Mouse (Mus musculus) hindbrain, postnatal 0 days (tissue): ENCODE data around the gene Dlgap1. TPM values are rescaled to one million over a fixed set of nuclear protein-coding genes. Genes with fewer than 3 reads are reported as not detected.
"Not testable (repeated sequence)": the region's sequence is repeated elsewhere in the genome, so short reads cannot be mapped to it uniquely, and the experiment has no call there.

Experiments
- ATAC-seq: fragments of 200-750 bp; cut with Nextera tagmentation; 2 replicates; pipeline ENCODE4 v1.8.0; 2017; ENCODE audit warnings: mild to moderate bottlenecking, moderate TSS enrichment, moderate library complexity
- DNase-seq: peaks from one replicate; pipeline ENCODE4 v3.0.0-alpha.2; 2015; ENCODE audit warnings: low spot score
- H3K27ac ChIP-seq: fragments of 300-500 bp; sonication (generic); 2 replicates; pipeline ENCODE4 v1.5.1; 2014; ENCODE audit warnings: mild to moderate bottlenecking
- H3K27me3 ChIP-seq: fragments of 300-500 bp; sonication (generic); 2 replicates; pipeline ENCODE4 v1.6.1; 2014; ENCODE audit warnings: low read length, mixed read lengths; ENCODE audit not compliant: insufficient read depth
- H3K36me3 ChIP-seq: fragments of 300-500 bp; sonication (generic); 2 replicates; pipeline ENCODE4 v1.6.1; 2014; ENCODE audit warnings: low read length, mixed read lengths; ENCODE audit not compliant: insufficient read depth
- H3K4me1 ChIP-seq: fragments of 300-500 bp; sonication (generic); 2 replicates; pipeline ENCODE4 v1.6.1; 2014; ENCODE audit warnings: antibody characterized with exemption, low read length, mixed read lengths; ENCODE audit not compliant: insufficient read depth
- H3K4me2 ChIP-seq: fragments of 300-500 bp; sonication (generic); 2 replicates; pipeline ENCODE4 v1.6.1; 2014; ENCODE audit warnings: low read depth, mild to moderate bottlenecking, low read length, moderate library complexity, mixed read lengths
- H3K4me3 ChIP-seq: fragments of 300-500 bp; sonication (generic); 2 replicates; pipeline ENCODE4 v1.5.1; 2014; ENCODE audit warnings: low read length
- H3K9ac ChIP-seq: fragments of 300-500 bp; sonication (generic); replicated peaks from 2 replicates; pipeline ENCODE4 v1.6.1; 2014; ENCODE audit warnings: mild to moderate bottlenecking, low read length, moderate library complexity, mixed read lengths
- H3K9me3 ChIP-seq: fragments of 300-500 bp; sonication (generic); 2 replicates; pipeline ENCODE4 v1.6.1; 2016; ENCODE audit warnings: low read length, mixed read lengths
- CTCF ChIP-seq: IDR thresholded peaks from 2 replicates; pipeline ENCODE4 v1.5.1; 2016; ENCODE audit warnings: antibody characterized with exemption, control low read depth, low read depth
- WGBS: fragments of 180-500 bp; shearing (Covaris S2); extraction: QIAGEN DNeasy Blood & Tissue Kit; methylation state at CpG from one replicate; pipeline ENCODE4 v1.1.7; 2014; 5-methylcytosine and 5-hydroxymethylcytosine counted together
- polyA plus RNA-seq: library from polyadenylated mRNA; unstranded; fragments of >200 nt; fragmentation: Nextera tagmentation; extraction: Ambion mirVana; gene quantifications from 2 replicates; pipeline ENCODE4 v1.2.1, GENCODE M21; 2015
- total RNA-seq: library from RNA; depleted of rRNA; stranded (reverse); fragments of >200 nt; gene quantifications from 2 replicates; pipeline ENCODE4 v1.2.3, GENCODE M21; 2014

Gene Dlgap1
- total and polyA plus RNA-seq, 2 experiments from 2014 or later, result 33.8 to 117 TPM

DNA sequence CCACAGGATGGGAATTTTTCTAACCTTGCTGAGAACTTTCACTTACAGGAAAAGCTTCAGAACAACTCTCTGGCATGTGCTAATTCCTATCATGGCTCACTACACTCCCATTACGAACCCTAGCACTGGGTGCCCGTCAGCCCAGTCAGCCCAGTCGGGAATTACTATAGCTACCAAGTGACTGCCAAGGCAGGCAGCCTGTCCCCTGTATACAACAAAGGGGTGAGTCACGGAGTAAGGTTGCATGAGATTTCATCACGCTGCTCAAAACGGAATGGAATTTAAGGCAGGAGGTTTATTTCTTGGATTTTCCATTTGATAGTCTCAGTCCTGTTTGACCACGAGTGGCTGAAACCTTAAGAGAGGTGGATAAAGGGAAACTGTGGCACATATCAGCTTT, 867.9 kb downstream of the Dlgap1 start:
- ATAC-seq (no peak), DNase-seq (no peak)
- no peaks in the 10 kb centered on the region for H3K36me3 ChIP-seq
- H3K27ac ChIP-seq, result no peak overlapping the region
- no peaks in the 10 kb centered on the region for H3K4me1 ChIP-seq
- TF ChIP-seq CTCF, result no peak
- H3K27me3 ChIP-seq, result no peaks in the 10 kb centered on the region
- WGBS, result 48% methylated on average over 7 of the region's 7 CpGs
- H3K4me3 ChIP-seq, result no peak overlapping the region
- H3K4me2 ChIP-seq, result no peak overlapping the region
- no peak overlapping the region for H3K9ac ChIP-seq
- H3K9me3 ChIP-seq, result no peaks in the 10 kb centered on the region

DNA sequence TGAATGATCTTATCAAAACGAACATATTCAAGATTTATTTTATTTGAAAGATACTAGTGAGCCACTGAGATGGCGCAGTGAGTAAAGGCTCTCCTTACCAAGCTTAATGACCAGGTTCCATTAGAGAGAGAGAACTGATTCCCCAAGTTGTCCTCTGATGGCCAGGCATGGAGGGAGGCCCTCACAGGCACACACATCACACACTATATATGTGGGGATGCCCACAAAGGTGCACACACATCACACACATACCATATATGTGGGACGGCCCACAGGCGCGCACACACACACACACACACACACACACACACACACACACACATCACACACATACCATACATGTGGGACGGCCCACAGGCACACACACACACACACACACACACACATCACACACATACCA, 868.6 kb downstream of the Dlgap1 start:
- H3K4me3 ChIP-seq, H3K36me3 ChIP-seq, H3K4me2 ChIP-seq, H3K27me3 ChIP-seq, H3K9me3 ChIP-seq, H3K27ac ChIP-seq, ATAC-seq, H3K9ac ChIP-seq, H3K4me1 ChIP-seq, DNase-seq: not testable (repeated sequence)
- 96% methylated on average over 5 of the region's 6 CpGs for WGBS

GRCm38 (mm10) chr17:70838031-70838430, 869.2 kb downstream of the Dlgap1 start:
- Histone ChIP-seq H3K4me2 (no peak overlapping the region), H3K4me1 (no peaks in the 10 kb centered on the region), H3K36me3 (no peaks in the 10 kb centered on the region), H3K4me3 (no peak overlapping the region), H3K9ac (no peak overlapping the region), H3K27ac (no peak overlapping the region), H3K9me3 (no peaks in the 10 kb centered on the region), H3K27me3 (no peaks in the 10 kb centered on the region)
- DNase-seq (no peak), ATAC-seq (no peak)
- WGBS, result 90% methylated on average over 7 of the region's 7 CpGs
- TF ChIP-seq CTCF, result no peak

DNA sequence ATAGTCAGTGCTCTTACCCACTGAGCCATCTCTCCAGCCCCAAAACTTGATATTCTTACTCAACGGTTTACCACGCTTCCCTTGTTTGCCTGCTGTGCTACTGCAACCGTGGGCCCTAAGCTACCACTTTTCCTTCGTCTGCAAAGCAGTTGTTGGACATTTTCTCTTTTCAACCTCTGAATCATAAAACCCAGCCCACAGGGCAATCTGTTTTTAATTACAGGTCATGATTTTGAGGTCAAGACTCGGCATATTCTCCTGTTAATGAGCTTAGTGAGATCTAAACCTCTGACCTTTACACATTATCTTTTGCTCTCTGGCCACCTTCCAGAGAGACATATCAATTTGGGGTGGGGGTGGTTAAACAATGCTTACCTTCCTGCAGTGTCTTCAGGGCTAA, 869.7 kb downstream of the Dlgap1 start:
- Histone ChIP-seq H3K36me3 (no peaks in the 10 kb centered on the region), H3K9me3 (no peaks in the 10 kb centered on the region), H3K9ac (no peak overlapping the region), H3K27ac (no peak overlapping the region), H3K27me3 (no peaks in the 10 kb centered on the region), H3K4me3 (no peak overlapping the region), H3K4me1 (no peaks in the 10 kb centered on the region), H3K4me2 (no peak overlapping the region)
- DNase-seq, result no peak
- WGBS, result 74% methylated on average over 5 of the region's 5 CpGs
- TF ChIP-seq CTCF, result no peak
- ATAC-seq, result no peak

- no peak overlapping the region for H3K4me3 ChIP-seq
- H3K27me3 ChIP-seq, result no peaks in the 10 kb centered on the region
- H3K4me2 ChIP-seq, result no peak overlapping the region
- DNase-seq (no peak), ATAC-seq (no peak)
- no peaks in the 10 kb centered on the region for H3K9me3 ChIP-seq
- H3K4me1 ChIP-seq, result peaks cover 4% of the 10 kb centered on the region; the same call in 1 of the 2 replicates
- no peak overlapping the region for H3K27ac ChIP-seq
- no peak for TF ChIP-seq CTCF
- H3K9ac ChIP-seq, result no peak overlapping the region
- WGBS, result 78% methylated on average over 4 of the region's 4 CpGs
- no peaks in the 10 kb centered on the region for H3K36me3 ChIP-seq
Measured at GRCm38 (mm10) chr17:70843252-70843651, 874.4 kb downstream of the Dlgap1 start.

GRCm38 (mm10) chr17:70844971-70845370, 876.1 kb downstream of the Dlgap1 start:
- 0 out of 2 replicates have a peak overlapping the region, but pooled peaks have one; percentile 11 for H3K4me2 ChIP-seq
- H3K4me1 ChIP-seq, result peaks cover 4% of the 10 kb centered on the region; the same call in 1 of the 2 replicates
- no peaks in the 10 kb centered on the region; the same call in 1 of the 2 replicates for H3K27me3 ChIP-seq
- H3K9me3 ChIP-seq, result no peaks in the 10 kb centered on the region
- ATAC-seq (peak; percentile 51; the same call in 1 of the 2 replicates), DNase-seq (peak; percentile 76)
- H3K27ac ChIP-seq, result peak overlapping the region; percentile 22; the same call in 1 of the 2 replicates
- H3K36me3 ChIP-seq, result no peaks in the 10 kb centered on the region
- H3K9ac ChIP-seq, result no peak overlapping the region
- WGBS, result 34% methylated on average over 10 of the region's 10 CpGs
- H3K4me3 ChIP-seq, result no peak overlapping the region
- TF ChIP-seq CTCF, result no peak

GRCm38 (mm10) chr17:70845543-70845942, 876.7 kb downstream of the Dlgap1 start:
- no peaks in the 10 kb centered on the region for H3K9me3 ChIP-seq
- no peak overlapping the region for H3K4me2 ChIP-seq
- 90% methylated on average over 2 of the region's 2 CpGs for WGBS
- TF ChIP-seq CTCF, result no peak
- H3K9ac ChIP-seq, result no peak overlapping the region
- no peaks in the 10 kb centered on the region for H3K36me3 ChIP-seq
- no peak overlapping the region for H3K4me3 ChIP-seq
- DNase-seq, result no peak
- H3K27ac ChIP-seq, result no peak overlapping the region
- ATAC-seq, result no peak
- H3K4me1 ChIP-seq, result peaks cover 6% of the 10 kb centered on the region; the same call in 1 of the 2 replicates
- H3K27me3 ChIP-seq, result no peaks in the 10 kb centered on the region; the same call in 1 of the 2 replicates
